Mouse (Mus musculus) intestine, embryonic 15.5 days (tissue): ENCODE measurements around the gene Atp5d. TPM values are rescaled to one million over a fixed set of nuclear protein-coding genes. Genes with fewer than 3 reads are reported as not detected.

Experiments
- ATAC-seq: fragments of 200-750 bp; cut with Nextera tagmentation; 2 replicates; pipeline ENCODE4 v1.8.0; 2017; ENCODE audit warnings: moderate TSS enrichment, moderate library complexity
- H3K27ac ChIP-seq: fragments of 300-500 bp; sonication (generic); 2 replicates; pipeline ENCODE4 v1.5.1; 2015; ENCODE audit warnings: mild to moderate bottlenecking, inconsistent platforms
- H3K27me3 ChIP-seq: fragments of 300-500 bp; sonication (generic); replicated peaks from 2 replicates; pipeline ENCODE4 v1.6.1; 2015; ENCODE audit warnings: inconsistent platforms
- H3K36me3 ChIP-seq: fragments of 300-500 bp; sonication (generic); 2 replicates; pipeline ENCODE4 v1.6.1; 2015; ENCODE audit warnings: inconsistent platforms
- H3K4me1 ChIP-seq: fragments of 300-500 bp; sonication (generic); replicated peaks from 2 replicates; pipeline ENCODE4 v1.6.1; 2015; ENCODE audit warnings: inconsistent platforms
- H3K4me2 ChIP-seq: fragments of 300-500 bp; sonication (generic); replicated peaks from 2 replicates; pipeline ENCODE4 v1.6.1; 2015; ENCODE audit warnings: mild to moderate bottlenecking, inconsistent platforms
- H3K4me3 ChIP-seq: fragments of 300-500 bp; sonication (generic); replicated peaks from 2 replicates; pipeline ENCODE4 v1.5.1; 2015; ENCODE audit warnings: inconsistent platforms
- H3K9ac ChIP-seq: fragments of 300-500 bp; sonication (generic); 2 replicates; pipeline ENCODE4 v1.6.1; 2015; ENCODE audit warnings: inconsistent platforms
- H3K9me3 ChIP-seq: fragments of 300-500 bp; sonication (generic); 2 replicates; pipeline ENCODE4 v1.6.1; 2016; ENCODE audit warnings: inconsistent platforms
- WGBS: fragments of 180-500 bp; shearing (Covaris S2); methylation state at CpG from one replicate; pipeline ENCODE4 v1.1.7; 2015; 5-methylcytosine and 5-hydroxymethylcytosine counted together
- polyA plus RNA-seq: library from polyadenylated mRNA; unstranded; fragments of >200 nt; fragmentation: Nextera tagmentation; extraction: Ambion mirVana; gene quantifications from 2 replicates; pipeline ENCODE4 v1.2.1, GENCODE M21; 2015

The Atp5d gene
- polyA plus RNA-seq, 1 experiment from 2014 or later: 701 TPM

DNA sequence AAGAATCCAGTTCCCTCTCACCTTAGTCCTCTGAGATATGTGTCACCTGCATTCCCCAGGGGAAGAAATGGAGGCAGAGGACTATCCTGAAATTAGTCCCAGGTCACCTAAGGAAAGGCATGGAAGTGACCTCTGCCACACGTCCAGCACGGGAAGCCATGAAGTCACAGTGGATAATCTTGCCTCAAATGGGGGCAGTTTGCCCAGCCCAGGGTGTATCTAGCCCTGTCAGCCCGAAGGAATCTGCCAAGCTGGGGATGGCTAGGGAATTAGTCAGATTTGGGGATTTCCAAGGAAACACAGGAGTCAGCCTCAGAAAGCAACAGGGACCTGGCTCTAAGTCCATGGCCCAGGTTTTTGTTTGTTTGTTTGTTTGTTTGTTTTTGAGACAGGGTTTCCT, 34.3 kb upstream of the Atp5d start:
- H3K27me3 ChIP-seq: no peaks in the 10 kb centered on the region
- H3K27ac ChIP-seq: no peak overlapping the region
- ATAC-seq: no peak
- H3K4me2 ChIP-seq: no peak overlapping the region
- H3K36me3 ChIP-seq: no peaks in the 10 kb centered on the region
- no peak overlapping the region for H3K9ac ChIP-seq
- H3K4me3 ChIP-seq: no peak overlapping the region
- no peaks in the 10 kb centered on the region for H3K9me3 ChIP-seq
- 80% methylated on average over 3 of the region's 3 CpGs for WGBS
- peaks cover 34% of the 10 kb centered on the region for H3K4me1 ChIP-seq

DNA sequence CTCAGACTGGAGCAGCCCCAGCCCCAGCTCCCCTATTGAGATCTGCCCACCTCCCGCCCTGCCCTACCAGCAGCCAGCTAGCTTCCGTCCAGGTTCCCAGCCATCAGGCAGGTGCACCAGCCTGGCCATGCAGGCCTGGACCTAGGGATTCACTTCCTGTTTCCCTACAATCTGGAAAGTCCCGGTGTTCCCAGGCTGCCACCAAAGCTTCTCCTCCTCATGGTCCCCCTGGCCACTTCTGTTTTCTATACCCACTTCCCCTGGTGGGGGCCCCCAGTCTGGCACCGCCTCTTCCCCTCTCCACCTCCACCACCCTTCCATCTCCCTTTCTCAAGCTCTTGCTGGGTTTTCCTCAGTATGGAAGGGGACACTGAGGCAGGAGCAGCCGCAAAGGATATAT, 33.0 kb upstream of the Atp5d start, which contains the start of gene Sbno2:
Gene Sbno2 (minus strand): TSS at position 112 of the 400 bp plus-strand sequence.
- H3K27me3 ChIP-seq: no peaks in the 10 kb centered on the region
- 0 out of 2 replicates have a peak within 1 kb of the TSS, but pooled peaks have one; percentile 1 for H3K4me3 ChIP-seq
- H3K4me2 ChIP-seq: peak within 1 kb of the TSS; percentile 39
- peaks cover 25% of the 10 kb centered on the region for H3K4me1 ChIP-seq
- ATAC-seq: no peak
- no peak within 1 kb of the TSS for H3K9ac ChIP-seq
- H3K27ac ChIP-seq: peak within 1 kb of the TSS; percentile 66
- WGBS: 71% methylated on average over 5 of the region's 5 CpGs
- H3K9me3 ChIP-seq: no peaks in the 10 kb centered on the region
- H3K36me3 ChIP-seq: no peaks in the 10 kb centered on the region

DNA sequence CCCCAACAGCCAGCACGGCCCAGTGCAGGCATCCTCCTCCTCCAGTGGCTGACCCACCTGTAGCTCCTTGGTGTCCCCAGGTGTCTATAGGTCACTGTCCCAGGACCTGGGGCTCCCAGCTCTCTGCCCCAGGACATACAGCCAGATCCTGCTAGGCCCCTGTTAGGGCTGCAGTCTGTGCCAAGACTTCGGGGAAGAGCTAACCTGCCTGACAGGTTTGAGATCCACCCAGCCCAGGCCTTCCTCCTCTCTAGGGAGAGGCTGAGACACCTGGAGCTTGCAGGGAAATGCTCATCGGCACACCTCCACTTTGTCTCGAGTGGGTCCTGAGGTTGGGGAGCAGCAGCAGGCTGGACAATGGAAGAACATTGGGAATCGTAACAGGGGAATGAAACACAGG, 32.5 kb upstream of the Atp5d start:
- H3K9me3 ChIP-seq: no peaks in the 10 kb centered on the region
- 50% methylated on average over 5 of the region's 5 CpGs for WGBS
- H3K4me2 ChIP-seq: peak overlapping the region; percentile 39
- 0 out of 2 replicates have a peak overlapping the region, but pooled peaks have one; percentile 1 for H3K4me3 ChIP-seq
- no peaks in the 10 kb centered on the region for H3K27me3 ChIP-seq
- peaks cover 20% of the 10 kb centered on the region for H3K4me1 ChIP-seq
- H3K36me3 ChIP-seq: no peaks in the 10 kb centered on the region
- H3K27ac ChIP-seq: peak overlapping the region; percentile 66
- ATAC-seq: peak; percentile 66
- H3K9ac ChIP-seq: no peak overlapping the region

DNA sequence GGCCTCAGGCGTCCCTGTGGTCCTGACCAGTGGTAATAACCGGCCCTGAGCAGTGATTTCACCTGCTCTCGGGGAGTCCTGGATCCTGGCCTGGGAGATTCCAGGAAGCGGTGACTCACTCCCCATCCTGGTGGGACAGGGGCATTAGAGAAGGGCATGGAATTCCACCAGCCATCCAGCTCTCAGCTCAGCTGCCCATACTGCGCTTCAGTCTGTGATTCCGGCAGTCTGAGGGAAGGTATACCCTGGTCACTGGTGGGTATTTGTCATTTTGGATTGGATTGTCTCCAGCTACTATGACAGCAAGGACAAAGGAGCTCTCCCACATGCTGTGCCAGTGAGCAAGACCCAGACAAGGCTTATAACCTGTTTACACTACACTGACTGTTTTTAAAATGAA, 30.8 kb upstream of the Atp5d start:
- ATAC-seq: no peak
- no peak overlapping the region for H3K27ac ChIP-seq

DNA sequence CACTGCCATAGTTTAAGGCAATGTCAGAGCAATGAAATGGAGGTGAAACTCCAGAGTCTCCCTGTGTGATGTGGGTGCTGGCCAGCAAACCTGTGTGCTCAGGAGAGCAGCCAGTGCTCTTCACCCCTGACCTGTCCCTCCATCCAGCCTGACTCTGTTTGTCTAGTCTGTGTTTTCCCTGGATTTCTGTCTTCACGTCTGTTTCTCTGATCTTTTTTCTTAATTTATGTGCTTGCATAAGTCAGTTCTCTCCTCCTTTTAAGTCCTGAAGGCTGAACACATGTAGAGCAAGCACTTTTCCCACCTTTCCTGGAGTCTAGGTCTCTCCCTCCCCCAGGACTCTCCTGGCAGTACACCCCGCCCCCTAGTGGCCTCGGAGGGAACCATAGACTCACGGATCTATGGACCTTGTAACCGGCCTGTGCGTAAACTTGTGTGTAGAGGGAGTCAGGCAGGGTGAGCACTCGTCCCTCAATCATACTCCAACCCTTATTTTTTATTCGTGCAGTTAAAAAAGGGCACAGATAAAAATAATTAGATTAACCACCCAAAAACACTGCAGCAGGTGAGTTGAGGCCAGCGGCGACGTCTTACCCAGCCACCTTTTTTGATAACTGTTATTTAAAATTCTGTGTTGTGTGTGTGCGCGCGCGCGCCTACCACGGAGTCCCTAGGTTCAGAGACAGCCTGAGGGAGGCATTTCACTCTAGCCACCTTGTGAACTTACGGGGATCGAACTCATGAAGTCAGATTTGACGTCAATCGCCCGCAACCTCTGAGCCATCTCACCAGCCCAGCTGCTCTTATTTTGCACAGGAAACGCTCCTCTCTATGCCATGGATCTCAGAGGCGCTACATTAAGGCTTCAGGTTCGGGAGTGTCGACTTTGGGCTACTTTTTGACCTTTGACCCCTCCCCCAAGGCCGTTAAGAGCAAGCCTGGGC, 23.8 kb upstream of the Atp5d start:
- peaks cover 32% of the 10 kb centered on the region for H3K4me1 ChIP-seq
- 2% methylated on average over 27 of the region's 27 CpGs for WGBS
- no peaks in the 10 kb centered on the region for H3K9me3 ChIP-seq
- H3K27ac ChIP-seq: peak overlapping the region; percentile 85
- ATAC-seq: peak; percentile 71
- peak overlapping the region; percentile 90 for H3K4me3 ChIP-seq
- peaks cover 6% of the 10 kb centered on the region; the same call in 1 of the 2 replicates for H3K36me3 ChIP-seq
- H3K4me2 ChIP-seq: peak overlapping the region; percentile 63
- peak overlapping the region; percentile 57 for H3K9ac ChIP-seq
- no peaks in the 10 kb centered on the region for H3K27me3 ChIP-seq

More for the DNA sequence above, 30.8 kb upstream of the Atp5d start:
- Histone ChIP-seq H3K9me3 (no peaks in the 10 kb centered on the region), H3K9ac (no peak overlapping the region), H3K4me3 (no peak overlapping the region), H3K4me2 (no peak overlapping the region), H3K4me1 (peaks cover 10% of the 10 kb centered on the region; the same call in 1 of the 2 replicates), H3K27me3 (no peaks in the 10 kb centered on the region), H3K36me3 (no peaks in the 10 kb centered on the region)
- WGBS: 60% methylated on average over 6 of the region's 6 CpGs

DNA sequence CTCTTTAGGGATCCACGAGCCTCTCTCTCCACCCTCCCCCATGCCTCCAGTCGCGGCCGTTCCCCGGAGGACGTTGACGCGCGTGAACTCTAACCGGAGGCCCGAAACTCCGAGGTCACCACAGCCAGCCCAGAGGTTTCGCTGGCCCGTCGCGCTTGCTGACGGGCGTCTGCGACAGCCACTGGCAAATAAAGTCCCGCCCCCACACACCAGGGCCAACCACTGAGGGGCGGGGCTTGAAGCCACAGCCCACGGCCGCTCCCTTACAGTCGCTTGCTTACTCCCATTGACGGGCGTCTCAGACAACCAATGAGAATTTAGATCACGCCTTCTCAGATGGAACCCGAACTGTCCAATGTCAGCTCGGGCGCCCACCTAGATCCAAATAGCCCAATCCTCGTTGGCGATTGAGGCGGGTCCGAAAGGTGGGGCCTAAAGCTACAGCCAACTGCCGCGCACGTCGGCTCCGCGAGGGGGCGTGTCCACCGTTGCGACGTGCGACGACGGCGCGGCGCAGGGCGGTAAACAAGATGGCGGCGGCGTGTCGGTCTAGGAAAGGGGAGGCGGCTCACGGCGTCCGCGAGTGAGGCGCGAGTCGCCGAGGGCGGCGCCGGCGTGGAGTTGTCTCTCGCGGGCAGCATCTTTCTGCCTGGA, 23.0 kb upstream of the Atp5d start, which contains the start of gene Stk11:
Gene Stk11 (plus strand): TSS at position 514 of the 654 bp plus-strand sequence.
- H3K4me3 ChIP-seq: peak within 1 kb of the TSS; percentile 90
- peaks cover 11% of the 10 kb centered on the region for H3K36me3 ChIP-seq
- H3K27ac ChIP-seq: peak within 1 kb of the TSS; percentile 85
- peak within 1 kb of the TSS; percentile 95 for H3K9ac ChIP-seq
- no peaks in the 10 kb centered on the region for H3K9me3 ChIP-seq
- under 1% methylated on average over 70 of the region's 70 CpGs for WGBS
- peak; percentile 98 for ATAC-seq
- H3K4me2 ChIP-seq: peak within 1 kb of the TSS; percentile 93
- H3K4me1 ChIP-seq: peaks cover 37% of the 10 kb centered on the region
- H3K27me3 ChIP-seq: no peaks in the 10 kb centered on the region

DNA sequence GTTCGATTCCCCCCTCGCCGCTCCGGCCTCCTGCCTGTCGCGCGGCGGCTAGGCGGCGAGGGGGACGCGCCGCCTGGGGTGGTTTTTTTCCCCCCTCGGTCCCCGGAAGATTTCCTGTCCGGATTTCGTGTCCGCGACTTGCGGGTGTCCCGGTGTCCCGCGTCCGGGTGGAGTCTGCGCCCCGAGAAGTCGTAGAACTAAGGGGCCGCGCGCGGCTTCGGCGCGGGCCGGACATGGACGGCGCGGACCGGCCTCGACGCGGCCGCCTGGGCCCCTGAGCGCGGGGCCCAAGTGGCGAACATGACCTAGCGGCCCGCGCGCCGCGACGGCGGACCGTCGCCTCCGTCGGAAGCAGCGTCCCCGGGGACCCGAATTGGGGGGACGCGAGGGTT, 22.5 kb upstream of the Atp5d start:
- under 1% methylated on average over 63 of the region's 63 CpGs for WGBS
- Histone ChIP-seq H3K9ac (peak overlapping the region; percentile 95), H3K27ac (peak overlapping the region; percentile 83), H3K4me1 (peaks cover 37% of the 10 kb centered on the region), H3K4me3 (peak overlapping the region; percentile 90), H3K4me2 (peak overlapping the region; percentile 93), H3K36me3 (peaks cover 16% of the 10 kb centered on the region), H3K9me3 (no peaks in the 10 kb centered on the region), H3K27me3 (no peaks in the 10 kb centered on the region)
- no peak for ATAC-seq

DNA sequence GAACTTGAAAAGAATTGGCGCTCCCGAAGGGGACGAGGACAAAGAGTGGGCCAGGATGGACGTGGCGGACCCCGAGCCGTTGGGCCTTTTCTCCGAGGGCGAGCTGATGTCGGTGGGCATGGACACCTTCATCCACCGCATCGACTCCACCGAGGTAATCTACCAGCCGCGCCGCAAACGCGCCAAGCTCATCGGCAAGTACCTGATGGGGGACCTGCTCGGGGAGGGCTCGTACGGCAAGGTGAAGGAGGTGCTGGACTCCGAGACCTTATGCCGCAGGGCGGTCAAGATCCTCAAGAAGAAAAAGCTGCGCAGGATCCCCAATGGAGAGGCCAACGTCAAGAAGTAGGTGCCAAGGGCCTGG, 21.9 kb upstream of the Atp5d start:
- WGBS: under 1% methylated on average over 27 of the region's 27 CpGs
- H3K9ac ChIP-seq: peak overlapping the region; percentile 95
- H3K4me1 ChIP-seq: peaks cover 37% of the 10 kb centered on the region
- H3K9me3 ChIP-seq: no peaks in the 10 kb centered on the region
- peak overlapping the region; percentile 90 for H3K4me3 ChIP-seq
- 0 out of 2 replicates have a peak overlapping the region, but pooled peaks have one; percentile 83 for H3K27ac ChIP-seq
- H3K36me3 ChIP-seq: peaks cover 19% of the 10 kb centered on the region
- H3K27me3 ChIP-seq: no peaks in the 10 kb centered on the region
- no peak for ATAC-seq
- peak overlapping the region; percentile 93 for H3K4me2 ChIP-seq

DNA sequence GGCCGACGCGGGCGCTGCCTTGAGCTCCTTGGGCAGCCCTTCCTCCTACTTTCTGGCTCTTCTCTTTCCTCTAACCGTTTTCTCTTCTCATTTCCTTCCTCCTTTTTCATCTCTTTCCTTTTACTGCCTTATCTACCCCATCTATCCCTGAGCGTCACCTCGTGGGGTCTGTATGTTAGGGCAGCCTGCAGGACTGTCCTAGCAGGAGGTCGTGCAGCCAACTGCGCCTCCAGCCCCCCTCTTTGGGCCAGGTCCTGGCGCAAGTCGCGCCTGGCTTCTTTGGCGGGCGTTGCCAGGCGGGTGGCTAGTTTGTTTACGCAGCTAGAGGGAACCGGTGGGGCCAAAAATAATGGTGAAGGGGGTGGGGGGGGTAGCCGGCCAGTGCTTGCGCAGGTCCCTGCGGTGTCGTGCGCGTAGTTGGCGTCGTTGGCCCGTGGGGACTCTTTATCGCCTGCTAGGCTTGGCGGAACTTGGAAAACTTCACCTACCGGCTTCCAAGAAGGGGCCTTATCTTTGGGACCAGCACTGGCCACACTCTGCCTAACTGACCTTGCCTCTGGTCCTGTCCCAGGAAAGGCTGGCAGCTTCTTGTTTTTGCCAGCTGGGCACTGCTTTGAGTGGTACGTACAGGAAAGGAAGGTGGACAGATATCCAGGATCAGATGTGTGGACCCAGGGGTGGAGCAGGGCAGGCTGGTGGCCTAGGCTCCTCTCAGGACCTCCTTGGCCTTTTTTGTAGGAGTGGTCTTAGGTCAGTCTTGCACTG, 21.3 kb upstream of the Atp5d start:
- 3% methylated on average over 30 of the region's 30 CpGs for WGBS
- no peaks in the 10 kb centered on the region for H3K9me3 ChIP-seq
- ATAC-seq: no peak

DNA sequence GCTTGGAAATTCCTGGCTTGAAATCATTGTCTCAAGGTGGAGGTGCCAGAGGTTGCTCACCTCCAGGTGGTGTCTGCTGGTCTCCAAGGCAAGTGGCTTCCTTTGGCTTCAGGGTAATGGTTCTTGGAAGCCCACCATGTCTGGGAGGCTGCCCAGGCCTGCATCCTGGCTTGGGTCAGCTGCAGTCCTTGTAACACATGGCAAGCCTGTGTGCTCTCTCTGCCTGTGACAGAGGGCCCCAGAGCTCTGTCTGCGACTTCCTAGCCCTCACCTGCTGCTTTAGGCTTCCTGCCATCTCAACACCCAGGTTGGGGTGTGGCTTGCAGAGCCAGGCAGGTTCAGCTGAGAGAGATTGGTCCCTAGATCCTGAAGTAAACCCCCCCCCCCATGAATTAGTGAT, 20.7 kb upstream of the Atp5d start:
- Histone ChIP-seq H3K4me2 (peak overlapping the region; percentile 93), H3K4me3 (peak overlapping the region; percentile 90), H3K4me1 (peaks cover 37% of the 10 kb centered on the region), H3K27me3 (no peaks in the 10 kb centered on the region), H3K27ac (no peak overlapping the region), H3K9me3 (no peaks in the 10 kb centered on the region), H3K36me3 (peaks cover 22% of the 10 kb centered on the region), H3K9ac (peak overlapping the region; percentile 95)
- WGBS: 25% methylated on average over 1 of the region's 1 CpGs
- no peak for ATAC-seq

More for the DNA sequence above, 21.3 kb upstream of the Atp5d start:
- Histone ChIP-seq H3K36me3 (peaks cover 22% of the 10 kb centered on the region), H3K4me2 (peak overlapping the region; percentile 93), H3K4me3 (peak overlapping the region; percentile 90), H3K27me3 (no peaks in the 10 kb centered on the region), H3K4me1 (peaks cover 37% of the 10 kb centered on the region), H3K27ac (no peak overlapping the region), H3K9ac (peak overlapping the region; percentile 95)

DNA sequence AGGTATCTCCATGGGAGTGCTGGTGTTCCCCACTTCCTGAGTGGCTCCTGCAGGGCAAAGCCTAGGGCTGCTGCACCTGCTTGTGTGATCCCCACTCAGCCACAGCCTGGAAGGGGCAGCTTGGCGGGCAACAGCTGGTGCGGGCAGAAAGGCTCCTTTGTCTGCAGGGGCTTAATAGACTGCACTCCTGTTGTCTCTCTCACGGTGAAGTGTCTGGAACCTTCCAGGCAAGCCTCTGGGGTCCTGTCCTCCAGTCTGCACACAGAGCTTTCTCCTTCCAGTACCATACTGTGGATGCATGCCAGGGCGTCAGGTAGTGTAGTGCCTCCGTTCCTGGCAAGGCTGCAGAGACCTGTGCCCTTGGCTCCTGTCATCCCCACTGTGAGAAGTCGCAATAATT, 19.9 kb upstream of the Atp5d start:
- Histone ChIP-seq H3K9ac (peak overlapping the region; percentile 95; the same call in 1 of the 2 replicates), H3K27me3 (no peaks in the 10 kb centered on the region), H3K9me3 (no peaks in the 10 kb centered on the region), H3K4me1 (peaks cover 37% of the 10 kb centered on the region), H3K4me2 (peak overlapping the region; percentile 93), H3K4me3 (peak overlapping the region; percentile 90), H3K36me3 (peaks cover 22% of the 10 kb centered on the region), H3K27ac (0 out of 2 replicates have a peak overlapping the region, but pooled peaks have one; percentile 15)
- 67% methylated on average over 6 of the region's 6 CpGs for WGBS
- ATAC-seq: no peak
